Mouse (Mus musculus): ENCODE results near the gene Samd14. TPM values are rescaled to one million over a fixed set of nuclear protein-coding genes. Genes with fewer than 3 reads are reported as not detected.

Samd14 gene
- total RNA-seq, 2 experiments from 2014 or later = 1.7 to 2.2 TPM

GRCm38 (mm10) chr11:95025227-95026012 is 15.7 kb downstream of the Samd14 start:
- peak; percentile 4 for DNase-seq
- intact Hi-C loops (cut with DNase I; ENCODE audit: low total_unique reads) = no loop called here

- no peak for DNase-seq
- intact Hi-C loops (cut with DNase I; ENCODE audit: low total_unique reads) = no loop called here
These were observed 16.4 kb downstream of the Samd14 start for GRCm38 (mm10) chr11:95026090-95026542.

GRCm38 (mm10) chr11:95026849-95027248 is 17.2 kb downstream of the Samd14 start:
- no peak for DNase-seq

GRCm38 (mm10) chr11:95027850-95028470 is 18.3 kb downstream of the Samd14 start:
- intact Hi-C loops (cut with DNase I; ENCODE audit: low total_unique reads) = no loop called here
- no peak for DNase-seq

More at GRCm38 (mm10) chr11:95026849-95027248, 17.2 kb downstream of the Samd14 start:
- intact Hi-C loops (cut with DNase I; ENCODE audit: low total_unique reads) = no loop called here

DNA sequence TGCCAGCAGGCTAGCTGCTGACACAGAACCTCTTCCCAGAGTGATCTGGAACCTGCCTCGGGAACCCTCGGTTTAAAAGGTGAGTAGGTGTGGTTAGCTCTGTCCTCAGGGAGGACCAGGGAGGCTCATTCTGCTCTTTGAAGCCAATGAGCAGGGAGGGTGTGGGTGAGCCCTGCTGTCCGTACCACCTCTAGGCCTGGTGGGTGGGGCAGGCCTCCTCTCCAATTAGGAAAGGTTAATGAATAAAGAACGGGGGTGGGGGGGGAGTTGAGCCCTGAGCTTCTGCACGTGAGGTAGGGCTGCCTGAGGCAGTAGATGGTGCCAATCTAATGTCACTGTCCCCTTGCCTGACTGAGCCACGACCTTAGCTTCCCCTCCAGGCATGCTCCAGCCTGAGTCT is 23.3 kb downstream of the Samd14 start:
- DNase-seq = no peak
- intact Hi-C loops (cut with DNase I; ENCODE audit: low total_unique reads) = no loop called here

DNA sequence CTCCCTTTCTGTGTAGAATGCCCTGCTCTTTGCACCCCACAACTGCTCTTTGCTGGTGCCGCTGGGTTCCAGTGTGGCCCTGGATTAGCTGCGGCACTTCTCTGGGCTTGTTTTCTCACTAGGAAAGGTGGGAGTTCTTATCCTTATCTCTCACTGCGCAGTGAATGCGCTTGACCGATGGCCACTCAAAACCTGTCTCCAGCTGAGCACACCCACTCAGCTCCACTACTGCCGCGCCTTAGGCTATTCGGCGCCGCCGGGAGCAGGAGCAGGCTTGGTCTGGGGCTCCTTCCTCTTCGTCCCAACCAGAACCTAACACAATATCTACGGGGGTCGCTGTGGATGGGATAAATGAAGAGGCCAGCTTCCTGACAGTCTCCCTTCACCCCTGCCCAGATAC is 23.9 kb downstream of the Samd14 start:
- no peak for DNase-seq
- intact Hi-C loops (cut with DNase I; ENCODE audit: low total_unique reads) = no loop called here

GRCm38 (mm10) chr11:95034902-95035301 is 25.2 kb downstream of the Samd14 start:
- intact Hi-C loops (cut with DNase I; ENCODE audit: low total_unique reads) = no loop called here
- no peak for DNase-seq

- no peak for DNase-seq
- intact Hi-C loops (cut with DNase I; ENCODE audit: low total_unique reads) = no loop called here
These were observed 26.8 kb downstream of the Samd14 start for GRCm38 (mm10) chr11:95036521-95036920.

DNA sequence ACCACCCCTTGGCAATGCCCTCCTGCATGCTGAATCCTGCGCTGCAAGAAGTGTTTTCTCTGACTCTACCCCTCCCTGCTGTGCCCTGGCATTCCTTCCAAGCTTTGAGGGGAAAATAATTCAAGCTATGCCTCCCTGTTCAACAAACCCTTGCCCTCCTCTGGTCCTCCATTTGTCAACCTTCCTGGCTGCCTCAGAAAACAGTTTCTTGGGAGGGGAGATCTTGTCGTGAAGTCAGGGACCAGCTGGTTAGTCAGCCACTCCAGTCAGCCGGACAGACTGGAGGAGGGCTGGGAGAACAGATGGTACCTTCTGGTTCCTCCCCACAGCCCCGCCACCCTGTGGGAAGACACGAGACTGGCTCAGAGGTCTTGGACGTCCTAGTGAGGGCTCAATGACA is 27.6 kb downstream of the Samd14 start:
- intact Hi-C loops (cut with DNase I; ENCODE audit: low total_unique reads) = no loop called here
- DNase-seq = no peak

DNA sequence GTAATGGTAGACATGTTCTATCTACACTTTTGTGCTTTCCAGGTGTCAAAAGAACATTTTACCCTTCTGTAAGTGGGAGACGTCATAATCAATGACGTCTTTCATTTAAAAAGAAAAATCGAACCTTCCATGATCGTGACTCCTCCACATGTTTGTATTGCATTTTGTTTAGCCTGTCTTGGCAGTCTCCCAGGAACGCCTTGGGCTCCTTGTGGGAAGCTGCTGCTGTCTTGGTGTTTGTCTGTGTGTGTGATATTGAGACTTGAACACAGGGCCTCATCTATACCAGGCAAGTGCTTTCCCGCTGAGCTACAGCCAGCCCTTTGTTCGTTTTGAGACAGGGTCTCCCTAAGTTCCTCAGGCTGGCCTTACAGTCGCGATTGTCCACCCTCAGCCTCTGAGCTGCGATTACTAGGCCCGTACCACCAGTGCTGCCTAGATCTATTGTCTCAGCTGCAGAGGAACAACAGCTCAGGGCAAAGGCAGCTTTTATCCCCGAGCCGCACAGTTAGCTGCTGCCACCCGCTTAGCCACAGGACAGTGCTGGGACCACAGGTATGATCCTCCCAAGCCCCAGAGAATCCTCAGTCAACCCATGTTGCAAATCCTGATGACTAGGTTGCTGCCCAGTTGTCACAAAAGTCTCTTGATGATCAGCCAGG is 28.6 kb downstream of the Samd14 start:
- intact Hi-C loops (cut with DNase I; ENCODE audit: low total_unique reads) = no loop called here

DNA sequence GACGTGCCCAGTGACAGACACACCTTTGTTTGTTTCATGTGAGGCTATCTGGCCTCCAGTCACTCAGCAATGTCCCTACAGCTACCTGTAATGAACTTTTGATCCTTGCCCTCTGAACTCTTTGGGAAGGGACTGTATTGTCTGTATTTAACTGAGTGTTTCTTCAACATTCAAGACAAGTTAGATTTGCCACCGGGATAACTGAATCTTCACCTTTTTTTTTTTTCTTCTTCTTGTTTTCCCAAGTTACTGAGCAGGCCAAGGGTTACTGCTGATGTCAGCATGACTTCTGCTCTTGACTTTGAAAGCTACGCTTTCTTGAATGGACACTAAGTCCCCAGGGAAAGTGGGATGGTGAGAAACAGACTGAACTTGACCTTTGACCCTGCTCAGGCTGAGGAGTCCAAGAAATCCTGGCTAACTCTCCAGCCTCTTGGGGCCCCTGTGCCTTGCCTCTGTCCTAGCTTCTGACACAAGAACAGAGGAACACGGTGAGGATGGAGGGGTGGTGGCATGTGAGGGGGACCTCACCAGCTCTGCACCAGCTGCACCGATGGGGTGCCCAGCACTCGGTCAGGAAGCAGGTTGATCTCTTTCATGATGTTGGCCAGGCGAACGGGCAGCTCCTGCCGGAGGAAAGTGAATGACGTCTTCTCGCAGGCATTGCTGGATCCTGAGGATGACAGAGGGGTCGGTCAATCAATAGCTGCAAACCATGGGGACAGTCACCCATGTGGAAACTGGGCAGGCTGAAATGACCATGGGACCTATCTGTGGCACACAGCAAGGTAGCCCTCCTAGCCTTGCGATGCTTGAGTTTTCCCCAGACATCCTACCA is 29.4 kb downstream of the Samd14 start:
- intact Hi-C loops (cut with DNase I; ENCODE audit: low total_unique reads) = no loop called here
- no peak for DNase-seq

More for the DNA sequence above, 28.6 kb downstream of the Samd14 start:
- no peak for DNase-seq

DNA sequence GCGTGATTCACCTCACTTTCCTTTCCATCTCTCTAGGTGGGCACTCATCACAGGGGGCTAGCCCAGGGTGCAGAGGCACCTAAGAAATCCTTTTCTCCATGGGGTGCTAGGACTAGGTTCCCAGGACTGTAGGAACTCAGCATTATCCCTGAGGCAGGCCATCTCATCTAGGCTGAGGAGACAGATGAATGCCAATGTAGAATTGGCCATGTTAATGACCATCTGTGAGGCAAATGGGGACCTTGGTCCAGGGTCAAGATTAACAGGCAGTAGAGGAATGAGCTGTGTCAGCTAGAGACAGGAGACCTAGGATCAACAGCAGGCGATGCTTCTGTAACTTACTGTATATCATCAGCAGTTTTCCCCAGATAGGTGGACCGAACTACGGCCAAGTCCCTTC is 30.1 kb downstream of the Samd14 start:
- no peak for DNase-seq
- intact Hi-C loops (cut with DNase I; ENCODE audit: low total_unique reads) = no loop called here

DNA sequence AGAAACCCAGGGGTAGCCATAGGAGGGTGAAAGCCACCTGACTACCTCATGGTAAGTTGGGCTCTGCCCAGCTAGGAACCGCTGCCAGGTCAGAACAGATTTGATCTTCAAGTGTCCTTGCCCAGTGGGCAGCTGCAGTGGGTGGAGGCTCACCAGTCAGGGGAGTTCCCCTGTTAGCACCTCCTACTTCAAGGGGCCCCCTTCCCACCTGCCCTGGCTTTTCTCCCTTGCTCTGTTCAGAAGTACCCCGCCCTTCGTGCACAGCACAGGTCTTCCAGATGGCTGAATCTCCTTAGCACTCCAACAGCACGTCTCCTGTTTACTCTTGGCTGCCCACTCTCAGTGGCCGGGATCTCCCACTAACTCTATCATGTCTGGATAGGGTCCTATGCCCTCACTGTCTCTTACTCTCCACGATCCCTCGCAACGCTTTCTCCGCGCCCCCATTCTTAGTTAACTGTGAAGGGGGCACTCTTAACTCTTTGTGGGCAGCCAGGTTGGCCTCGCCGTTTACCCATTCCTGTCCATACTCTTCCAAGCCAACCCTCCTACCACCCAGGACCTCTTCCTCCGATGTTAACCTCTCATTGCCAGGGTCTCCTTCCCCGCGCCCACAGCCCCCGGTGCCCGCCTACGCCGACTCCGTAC is 30.9 kb downstream of the Samd14 start:
- intact Hi-C loops (cut with DNase I; ENCODE audit: low total_unique reads) = no loop called here
- peak; percentile 81 for DNase-seq

GRCm38 (mm10) chr11:95041139-95041609 is 31.5 kb downstream of the Samd14 start, which contains the start of gene Pdk2:
TSS of gene Pdk2 (minus strand) at chr11:95041354.
- DNase-seq = peak; percentile 97
- intact Hi-C loops (cut with DNase I; ENCODE audit: low total_unique reads) = no loop called here

- DNase-seq = peak; percentile 82
- intact Hi-C loops (cut with DNase I; ENCODE audit: low total_unique reads) = no loop called here
These were observed 32.4 kb downstream of the Samd14 start for GRCm38 (mm10) chr11:95042096-95042495.

DNA sequence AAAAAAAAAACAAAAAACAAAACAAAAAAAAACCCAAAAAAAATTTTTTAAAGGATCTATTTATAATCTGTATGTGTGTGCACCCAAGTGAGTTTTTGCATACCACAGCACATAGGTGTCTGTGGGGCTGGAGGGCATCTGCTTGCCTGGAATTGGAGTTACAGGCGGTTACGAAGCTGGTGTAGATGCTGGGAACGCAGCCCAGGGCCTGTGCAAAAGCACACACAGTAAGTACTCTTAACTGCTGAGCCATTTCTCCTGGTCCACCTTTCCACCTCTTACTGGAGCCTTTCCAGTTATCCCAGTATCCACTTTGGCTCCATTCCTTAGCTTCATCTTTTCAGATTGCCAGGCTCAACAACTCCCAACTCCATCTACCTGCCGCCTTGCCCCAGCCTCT is 33.4 kb downstream of the Samd14 start:
- intact Hi-C loops (cut with DNase I; ENCODE audit: low total_unique reads) = no loop called here
- no peak for DNase-seq

DNA sequence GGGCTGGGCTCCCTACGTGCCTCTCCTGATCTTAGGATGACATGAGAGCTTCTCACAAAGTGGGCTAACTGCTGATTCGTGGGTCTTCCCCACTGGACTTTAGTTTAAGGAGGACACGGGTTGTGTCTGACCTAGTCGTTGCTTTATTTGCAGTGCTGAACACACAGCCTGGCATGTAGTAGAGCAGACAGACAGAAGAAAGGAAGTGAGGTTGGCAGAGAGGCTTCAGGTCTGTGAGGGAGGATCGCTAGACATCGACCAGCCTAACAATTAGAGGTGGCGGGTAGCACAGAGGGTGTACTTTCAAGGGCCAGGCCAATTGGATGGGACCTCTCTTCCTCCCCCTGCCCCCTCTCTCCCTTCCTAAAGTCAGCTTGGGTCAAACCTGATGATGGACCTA is 33.9 kb downstream of the Samd14 start:
- intact Hi-C loops (cut with DNase I; ENCODE audit: low total_unique reads) = no loop called here
- DNase-seq = no peak

- intact Hi-C loops (cut with DNase I; ENCODE audit: low total_unique reads) = no loop called here
- DNase-seq = no peak
These were observed 34.6 kb downstream of the Samd14 start for GRCm38 (mm10) chr11:95044185-95044870.

Measured in gastrocnemius, postnatal 14 days (tissue).